Mouse (Mus musculus) kidney, postnatal 36 days (tissue): ENCODE measurements around the gene Fcgr3.

ENCODE experiments used
- DNase-seq, 2 experiments: peaks; one replicate each; pipeline ENCODE4 v3.0.0; 2021 to 2022; ENCODE audit warnings: mixed read lengths in 2 of 2

Gene Fcgr3

DNA sequence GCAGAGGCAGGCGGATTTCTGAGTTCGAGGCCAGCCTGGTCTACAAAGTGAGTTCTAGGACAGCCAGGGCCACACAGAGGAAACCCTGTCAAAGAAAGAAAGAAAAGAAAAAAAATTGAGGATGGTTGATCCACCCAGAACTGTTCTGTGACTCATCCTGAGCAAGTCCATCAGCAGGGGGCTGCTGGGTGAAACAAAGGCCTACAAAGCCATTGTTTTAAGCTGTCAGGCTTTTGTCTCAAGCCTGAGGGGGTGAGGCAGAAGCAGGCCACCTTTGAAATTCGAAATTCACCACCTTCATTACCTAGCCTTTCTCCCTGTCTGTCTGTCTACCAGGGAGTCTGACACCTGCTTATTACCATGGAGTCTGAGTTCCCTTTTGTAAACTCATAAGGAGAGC, 18.2 kb downstream of the Fcgr3 start:
- no peak for DNase-seq

GRCm38 (mm10) chr1:171045079-171045465, 19.7 kb downstream of the Fcgr3 start:
- no peak for DNase-seq

- peak; percentile 89 to 93 for DNase-seq
Observed at GRCm38 (mm10) chr1:171044365-171045078, 20.2 kb downstream of the Fcgr3 start.

GRCm38 (mm10) chr1:171043594-171044153, 21.1 kb downstream of the Fcgr3 start:
- no peak for DNase-seq

DNA sequence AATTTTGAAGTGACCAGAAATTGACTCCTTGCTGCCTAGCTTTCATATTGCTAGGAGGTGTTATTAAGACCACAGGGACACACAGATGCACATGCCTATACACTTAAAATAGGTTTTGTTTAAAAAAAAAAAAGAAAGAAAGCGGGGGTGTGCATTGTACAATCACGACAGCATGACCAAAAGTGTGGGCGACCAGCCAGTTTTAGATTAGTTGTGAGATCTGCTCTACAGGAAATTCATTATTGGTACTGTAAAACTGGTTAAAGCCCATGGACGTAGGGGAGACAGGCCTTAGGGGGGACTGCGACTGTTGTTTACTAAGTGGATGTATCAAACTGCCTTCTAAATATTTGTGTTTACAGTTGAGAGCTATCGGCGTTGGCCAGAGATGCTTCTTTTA, 24.9 kb downstream of the Fcgr3 start:
- no peak for DNase-seq

- no peak for DNase-seq
Observed at GRCm38 (mm10) chr1:171039135-171039534, 25.6 kb downstream of the Fcgr3 start.

- DNase-seq = peak; percentile 81 to 86
Observed at GRCm38 (mm10) chr1:171037861-171038721, 26.6 kb downstream of the Fcgr3 start.

- peak; percentile 69 to 82 for DNase-seq
Observed at GRCm38 (mm10) chr1:171036550-171037324, 28.0 kb downstream of the Fcgr3 start.

GRCm38 (mm10) chr1:171035611-171036010, 29.1 kb downstream of the Fcgr3 start:
- DNase-seq = no peak

- no peak for DNase-seq
Observed at GRCm38 (mm10) chr1:171034201-171034600, 30.5 kb downstream of the Fcgr3 start.

DNA sequence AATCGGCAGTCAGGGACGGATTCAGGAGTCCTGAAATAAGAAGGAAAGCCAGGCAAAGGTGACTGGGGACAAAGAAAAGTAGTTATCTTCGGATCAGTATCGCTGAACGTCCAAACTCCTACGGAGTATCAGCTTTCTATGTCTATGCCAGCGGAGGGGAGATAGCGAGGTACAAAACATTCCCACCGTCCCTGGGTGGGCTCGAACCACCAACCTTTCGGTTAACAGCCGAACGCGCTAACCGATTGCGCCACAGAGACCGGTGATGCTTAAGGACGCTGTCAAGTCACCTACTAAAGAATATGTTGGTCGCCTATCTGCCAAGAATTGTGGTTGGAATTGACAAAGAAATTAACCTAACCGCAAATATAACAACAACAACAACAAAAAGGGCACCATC, 31.0 kb downstream of the Fcgr3 start:
- peak; percentile 84 to 90 for DNase-seq

DNA sequence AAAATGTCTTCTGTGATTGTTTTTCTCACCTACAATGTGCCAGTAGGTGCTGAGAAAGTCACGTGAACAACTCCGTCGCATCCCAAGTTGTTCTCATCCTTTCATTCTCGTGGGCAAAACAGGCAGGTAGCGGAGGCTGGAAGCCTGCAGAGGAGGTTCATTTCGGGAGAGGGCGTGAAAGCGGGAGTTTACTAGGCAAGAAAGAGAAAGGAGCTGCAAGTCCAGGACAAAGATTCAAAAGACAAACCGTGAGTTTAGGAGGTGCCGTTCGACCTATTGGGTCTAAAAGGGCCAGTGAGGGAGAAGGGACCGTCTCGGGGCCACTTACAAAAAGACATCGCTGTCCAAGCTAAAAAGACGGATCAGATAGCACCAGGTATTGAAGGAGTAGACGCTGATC, 31.5 kb downstream of the Fcgr3 start:
- peak in 1 of 2 experiments; percentile 22 for DNase-seq

- DNase-seq = no peak
Observed at GRCm38 (mm10) chr1:171032691-171033090, 32.0 kb downstream of the Fcgr3 start.

DNA sequence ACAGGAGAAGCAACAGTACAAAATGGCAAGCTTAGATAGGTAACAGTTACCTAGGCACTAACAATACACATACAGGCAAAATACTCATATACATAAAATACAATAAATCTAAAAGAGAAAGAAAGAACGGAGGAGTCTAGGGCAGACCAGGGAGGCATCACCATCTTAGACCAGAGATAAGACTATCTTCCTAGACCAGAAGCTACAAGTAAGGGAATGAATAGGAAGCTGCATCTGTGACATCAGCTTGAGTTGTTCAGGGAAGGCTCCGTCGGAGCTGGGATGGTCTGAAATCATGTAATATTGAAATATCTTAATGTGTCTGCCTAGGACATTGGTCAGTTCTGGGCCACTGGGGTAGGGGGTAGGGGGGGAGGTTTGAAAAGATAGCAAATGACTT, 33.0 kb downstream of the Fcgr3 start:
- no peak for DNase-seq

- DNase-seq = no peak
Observed at GRCm38 (mm10) chr1:171019311-171019950, 45.3 kb downstream of the Fcgr3 start.

DNA sequence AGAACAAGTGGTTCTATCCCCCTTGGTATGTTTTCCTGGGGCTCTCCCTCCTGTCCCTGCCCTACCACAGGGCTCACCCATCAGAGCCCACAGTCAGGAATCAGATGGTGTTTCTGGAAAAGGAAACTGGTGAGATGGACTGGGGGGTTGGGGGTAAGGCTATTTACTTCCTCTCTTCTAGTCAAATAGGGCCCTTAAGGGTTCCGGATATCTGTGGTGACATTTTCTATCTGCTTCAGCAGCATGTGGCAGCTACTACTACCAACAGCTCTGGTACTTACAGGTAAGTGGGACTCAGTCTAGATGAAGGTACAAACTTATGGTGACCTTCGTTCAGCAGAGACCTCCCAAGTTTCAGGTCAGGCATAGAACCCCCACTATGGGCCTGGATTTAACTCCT, 46.0 kb downstream of the Fcgr3 start, which contains the start of gene Fcgr4:
Fcgr4 (plus strand) TSS at position 184 of the 400 bp plus-strand sequence.
- no peak for DNase-seq

DNA sequence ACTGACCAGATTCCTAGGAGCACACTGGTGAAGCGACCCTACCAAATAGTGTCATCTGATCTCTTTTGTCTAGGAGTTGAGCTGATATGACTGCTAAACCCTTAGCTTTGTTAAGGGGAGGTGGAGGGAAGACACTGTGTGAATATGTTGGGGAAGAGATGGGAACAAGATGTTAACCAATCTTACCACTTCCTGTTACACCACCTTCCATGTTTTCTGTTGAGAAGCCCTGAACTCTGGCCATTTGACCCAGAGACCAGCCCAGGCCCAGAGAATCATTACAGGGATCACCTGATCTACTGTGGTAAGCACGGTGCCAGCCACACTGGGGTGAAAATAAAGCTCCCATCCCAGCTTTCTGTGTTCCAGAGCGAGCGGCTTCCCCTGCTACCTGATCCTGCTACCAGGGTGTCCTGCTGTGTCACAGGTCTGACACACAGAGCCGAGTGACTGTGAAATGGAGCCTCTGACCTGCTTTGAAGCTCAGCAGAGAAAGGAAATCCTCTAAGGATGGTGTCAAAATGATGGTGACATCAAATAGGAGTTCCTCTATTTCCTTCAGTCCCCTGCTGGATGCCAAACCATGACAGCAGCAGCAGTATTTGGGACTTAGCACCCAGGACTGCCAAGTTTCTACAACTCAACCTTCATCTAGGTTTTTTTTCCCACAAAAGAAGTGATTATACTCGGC, 47.1 kb downstream of the Fcgr3 start:
- DNase-seq = no peak

- DNase-seq = no peak
Observed at GRCm38 (mm10) chr1:171016676-171017356, 47.9 kb downstream of the Fcgr3 start.

DNA sequence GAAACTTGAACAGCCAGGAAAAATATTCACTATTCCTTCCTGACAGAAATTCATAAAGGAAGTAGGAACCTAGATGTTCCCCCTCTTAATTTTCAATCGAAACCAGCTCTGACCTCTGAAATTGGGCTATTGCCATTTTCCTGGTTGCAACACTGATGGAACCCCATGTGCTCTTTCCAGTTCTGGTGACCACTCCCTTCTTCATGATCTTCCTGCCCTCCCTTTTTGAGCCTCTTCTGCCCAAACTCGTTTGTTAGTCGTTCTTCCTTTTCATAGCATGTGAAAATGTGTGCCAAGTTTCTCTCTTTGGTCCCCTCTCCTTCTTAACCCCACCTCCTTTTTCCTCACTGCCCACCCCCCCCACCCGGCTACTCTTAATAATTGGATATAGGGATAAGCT, 53.0 kb downstream of the Fcgr3 start:
- DNase-seq = no peak

- peak in 1 of 2 experiments; percentile 21 for DNase-seq
Observed at GRCm38 (mm10) chr1:171006905-171007304, 57.8 kb downstream of the Fcgr3 start.

GRCm38 (mm10) chr1:171006335-171006734, 58.4 kb downstream of the Fcgr3 start:
- DNase-seq = no peak
